Mouse (Mus musculus) brain, embryonic 18.5 days (tissue): ENCODE data around the gene Gm28230.

Experiments used
- DNase-seq: peaks from one replicate; pipeline ENCODE4 v3.0.0-alpha.2; 2012; ENCODE audit warnings: low read depth, low spot score

The Gm28230 gene

DNA sequence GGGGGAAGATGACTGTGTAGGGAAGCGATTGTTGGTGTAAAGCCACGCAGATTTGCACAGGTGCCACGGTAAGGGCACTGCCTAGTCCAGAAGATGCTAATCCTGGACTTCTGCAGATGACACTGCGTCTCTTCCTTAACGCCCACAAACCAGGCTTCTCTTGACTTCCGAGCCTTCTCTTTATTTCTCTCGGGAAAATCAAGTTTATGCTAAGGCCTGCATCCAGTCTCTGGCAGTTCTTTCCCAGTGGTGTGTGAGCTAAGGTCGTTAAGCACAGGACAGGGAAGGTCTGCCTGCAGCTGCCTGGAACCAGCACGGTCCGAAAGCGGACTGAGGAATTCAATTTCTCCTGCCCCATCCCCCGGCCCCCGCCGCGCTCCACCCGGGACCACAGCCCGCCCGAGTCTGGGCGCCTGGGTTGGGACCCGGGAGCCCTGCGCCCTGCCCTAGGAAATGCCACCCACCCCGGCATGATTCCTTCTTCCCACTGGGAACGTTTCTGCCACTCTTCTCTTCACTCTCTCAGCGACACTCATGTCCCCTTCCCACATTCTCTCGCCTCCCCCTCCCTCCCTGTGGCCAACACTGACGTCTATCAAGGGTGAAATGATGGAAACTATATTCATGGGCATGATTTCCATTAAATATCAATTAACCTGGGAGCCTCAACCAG lies 22.7 kb upstream of the Gm28230 start:
- no peak for DNase-seq

DNA sequence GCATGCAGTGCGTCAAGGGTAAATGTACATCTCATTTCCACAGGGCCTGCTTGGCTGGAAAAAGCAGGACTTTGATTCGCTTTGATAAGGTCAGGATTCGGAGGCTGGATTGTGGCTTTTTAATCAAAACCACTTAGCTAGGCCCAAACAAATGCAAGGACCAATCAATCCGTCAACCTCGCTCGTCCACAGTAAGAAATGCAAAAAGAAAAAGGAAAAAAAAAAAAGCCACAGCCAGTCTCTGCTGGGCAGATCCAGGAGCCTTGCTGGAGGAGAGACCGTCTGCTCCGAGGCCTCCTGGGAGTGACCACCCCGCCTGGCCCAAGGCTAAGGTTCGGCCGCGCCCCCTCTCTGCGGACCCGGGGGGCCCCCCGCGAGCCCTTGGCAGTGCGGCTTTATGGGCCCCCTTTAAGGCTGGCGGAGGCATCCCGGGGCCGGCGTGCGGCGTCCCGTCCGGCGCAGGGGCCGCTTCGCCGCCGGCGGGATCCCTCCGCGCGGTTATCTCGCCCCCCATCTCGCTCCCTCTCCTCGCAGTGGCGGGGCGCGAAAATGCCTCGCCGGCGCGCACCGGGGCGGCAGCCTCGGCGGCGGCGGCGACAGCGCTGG lies 22.0 kb upstream of the Gm28230 start, which contains the start of gene Hoxd8:
Hoxd8 (plus strand) TSS at position 223 of the 606 bp plus-strand sequence.
- no peak for DNase-seq

DNA sequence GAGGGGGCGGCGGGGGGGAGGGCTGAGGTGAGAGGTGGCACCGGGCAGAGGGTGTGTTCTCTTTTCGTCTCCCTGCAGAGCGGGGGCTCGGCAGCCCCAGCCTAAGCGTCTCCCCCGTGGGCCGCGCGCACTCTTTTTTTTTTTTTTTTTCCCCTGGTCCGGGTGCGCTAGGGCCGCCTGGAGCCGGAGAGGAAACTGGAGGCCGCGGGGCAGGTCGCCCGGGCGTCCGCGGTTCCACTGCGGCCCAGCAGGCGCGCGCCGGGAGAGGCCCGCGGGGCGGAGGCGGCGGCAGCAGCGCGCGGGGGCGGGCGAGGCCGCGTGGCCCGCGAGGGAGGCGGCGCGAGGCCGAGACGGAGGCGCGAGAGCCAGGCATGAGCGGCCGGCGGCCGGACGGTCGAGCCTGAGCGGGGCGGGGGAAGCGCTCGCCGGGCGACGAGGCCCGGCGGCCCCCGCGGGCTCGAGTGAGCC lies 21.5 kb upstream of the Gm28230 start:
- no peak for DNase-seq

DNA sequence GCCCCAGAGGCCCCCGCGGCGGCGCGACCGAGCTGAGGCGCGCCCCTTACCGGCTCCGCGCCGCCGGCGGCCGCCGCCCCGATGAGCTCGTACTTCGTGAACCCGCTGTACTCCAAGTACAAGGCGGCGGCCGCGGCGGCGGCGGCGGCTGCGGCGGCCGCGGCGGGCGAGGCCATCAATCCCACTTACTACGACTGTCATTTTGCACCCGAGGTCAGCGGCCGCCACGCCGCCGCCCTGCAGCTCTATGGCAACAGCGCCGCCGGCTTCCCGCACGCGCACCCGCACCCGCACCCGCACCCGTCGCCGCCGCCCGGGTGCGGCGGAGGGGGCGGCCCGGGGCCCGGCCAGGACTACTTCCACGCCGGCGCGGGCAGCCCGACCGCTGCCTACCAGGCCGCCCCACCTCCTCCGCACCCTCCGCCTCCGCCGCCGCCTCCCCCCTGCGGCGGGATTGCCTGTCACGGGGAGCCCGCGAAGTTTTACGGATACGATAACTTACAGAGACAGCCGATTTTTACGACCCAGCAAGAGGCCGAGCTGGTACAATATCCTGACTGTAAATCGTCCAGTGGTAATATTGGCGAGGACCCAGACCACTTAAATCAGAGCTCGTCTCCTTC lies 20.9 kb upstream of the Gm28230 start:
- DNase-seq: no peak

DNA sequence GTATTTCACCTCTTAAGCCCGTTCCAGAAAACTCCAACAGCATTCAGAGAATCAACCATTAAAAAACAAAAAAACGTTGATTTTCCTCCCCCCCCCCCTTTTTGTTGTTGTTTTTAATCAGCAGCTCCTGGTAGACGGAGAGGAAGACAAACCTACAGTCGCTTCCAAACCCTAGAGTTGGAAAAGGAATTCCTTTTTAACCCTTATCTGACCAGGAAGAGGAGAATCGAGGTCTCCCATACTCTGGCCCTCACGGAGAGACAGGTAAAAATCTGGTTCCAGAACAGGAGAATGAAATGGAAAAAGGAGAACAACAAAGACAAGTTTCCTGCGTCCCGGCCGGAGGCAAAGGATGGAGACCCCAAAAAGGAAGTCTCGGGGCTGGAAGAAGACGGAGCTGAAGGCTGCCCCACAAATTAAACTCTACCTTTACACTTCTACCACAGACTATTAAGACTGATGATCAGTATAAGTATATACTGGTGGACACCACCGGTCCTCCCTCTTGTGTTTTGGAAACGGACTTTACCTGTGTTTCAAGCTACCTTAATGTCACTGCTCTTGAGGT lies 20.1 kb upstream of the Gm28230 start:
- no peak for DNase-seq

DNA sequence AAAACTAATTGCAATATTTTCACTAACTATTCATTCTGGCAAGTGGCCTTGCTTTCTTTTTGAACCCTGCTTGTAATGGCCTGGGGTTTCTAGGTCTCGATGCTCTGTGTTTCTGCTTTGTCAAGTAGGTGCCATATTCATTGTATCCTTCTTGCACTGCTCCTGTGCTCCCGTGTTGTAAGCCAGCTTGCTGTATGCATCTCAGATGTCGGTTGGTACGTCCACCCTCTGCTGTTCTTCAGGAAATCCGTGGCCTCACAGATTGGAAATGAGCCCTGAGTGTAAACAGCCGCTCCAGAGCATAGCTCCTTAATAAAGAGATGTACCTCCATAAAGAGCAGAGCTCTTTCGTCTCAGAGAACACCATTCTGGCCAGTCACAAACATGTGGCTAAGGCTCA lies 18.9 kb upstream of the Gm28230 start:
- no peak for DNase-seq

DNA sequence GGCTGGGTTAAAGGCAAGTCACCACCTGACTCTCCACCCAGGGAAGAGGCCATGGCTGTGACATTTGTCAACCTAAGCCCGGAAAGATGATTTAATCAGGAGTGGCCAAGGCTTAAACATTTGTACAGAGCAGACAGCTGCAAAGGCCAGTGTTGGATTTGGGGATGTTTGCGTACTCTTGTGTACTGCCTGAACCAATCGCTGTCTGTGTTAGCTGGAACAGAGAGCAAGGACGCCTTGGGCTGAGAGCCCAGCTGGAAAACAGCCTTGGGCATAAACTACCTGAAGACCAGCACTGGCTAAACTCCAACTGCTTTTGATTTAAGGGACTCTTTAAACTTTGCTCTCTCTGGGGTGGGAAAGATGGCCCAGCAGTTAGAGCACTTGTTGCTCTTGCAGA lies 17.9 kb upstream of the Gm28230 start:
- DNase-seq: no peak

DNA sequence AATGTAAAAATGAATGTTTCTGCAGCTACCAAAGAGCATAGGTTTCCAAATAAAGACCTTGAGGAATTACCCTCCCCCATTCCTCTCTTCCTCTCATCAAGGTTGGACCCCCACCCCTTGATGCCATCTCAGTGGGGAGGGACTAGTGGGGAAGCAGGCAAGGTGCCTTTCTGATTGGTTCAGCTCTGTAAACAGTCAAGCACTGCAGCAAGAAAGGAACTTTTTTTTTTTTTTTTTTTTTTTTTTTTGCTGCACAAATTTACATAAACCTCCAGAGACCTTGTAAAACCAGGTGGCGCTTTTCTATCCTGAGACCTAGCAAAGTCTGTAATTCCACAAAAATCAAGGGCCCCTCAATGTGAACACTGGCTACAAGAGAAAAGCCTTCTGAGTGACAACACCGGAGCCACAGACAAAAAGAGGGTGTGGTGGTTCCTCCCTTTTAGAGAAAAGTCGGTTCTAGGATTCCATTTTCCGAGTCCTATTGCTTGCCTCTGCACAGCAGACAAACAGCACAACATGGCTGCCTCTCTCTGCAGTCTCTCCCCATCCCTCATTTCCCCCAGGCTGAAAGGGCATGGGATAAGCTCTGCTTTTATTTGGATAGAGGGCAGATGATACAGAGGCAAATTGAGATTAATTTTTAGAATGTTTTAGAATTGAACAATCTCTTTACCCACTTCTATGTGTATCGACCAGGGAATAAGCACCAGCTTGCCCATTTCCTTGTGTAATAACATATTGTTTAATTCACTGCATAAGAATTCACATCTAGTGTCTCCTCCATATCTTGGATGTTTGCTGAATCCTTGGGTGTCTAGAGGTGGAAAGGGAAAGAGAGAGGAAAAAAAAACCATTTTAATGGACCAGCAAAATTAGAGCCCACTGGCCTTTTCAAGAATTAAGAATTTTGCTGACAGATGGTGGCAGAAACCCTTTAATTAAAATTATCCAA lies 16.8 kb upstream of the Gm28230 start:
- no peak for DNase-seq

DNA sequence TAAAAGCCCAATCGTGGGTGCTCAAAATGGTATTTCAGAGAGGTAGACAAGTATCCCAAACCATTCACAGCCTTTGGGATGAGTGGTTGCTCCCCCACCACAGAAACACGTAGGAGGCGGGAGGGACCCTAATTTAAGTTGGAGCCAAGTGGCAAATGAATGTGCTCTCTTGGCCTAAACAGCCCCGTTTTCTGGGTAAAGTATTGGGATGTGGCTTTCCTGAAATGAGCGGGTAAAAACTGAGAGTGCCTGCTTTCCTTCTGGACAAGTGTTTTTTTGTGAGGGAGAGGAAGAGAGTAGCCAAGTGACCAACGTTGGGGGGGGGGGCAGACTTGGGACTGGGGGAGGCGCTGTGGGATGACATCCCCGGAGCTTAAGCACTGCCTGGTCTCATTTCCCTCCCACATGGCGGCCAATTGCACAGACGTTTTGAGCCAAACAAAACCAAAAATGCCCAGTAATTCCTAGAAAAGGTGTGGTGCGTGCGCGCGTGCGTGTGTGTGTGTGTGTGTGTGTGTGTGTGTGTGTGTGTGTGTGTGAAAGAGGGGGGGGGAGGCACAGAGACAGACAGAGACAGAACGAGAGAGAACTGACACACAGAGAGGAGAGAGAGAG lies 15.5 kb upstream of the Gm28230 start:
- no peak for DNase-seq

DNA sequence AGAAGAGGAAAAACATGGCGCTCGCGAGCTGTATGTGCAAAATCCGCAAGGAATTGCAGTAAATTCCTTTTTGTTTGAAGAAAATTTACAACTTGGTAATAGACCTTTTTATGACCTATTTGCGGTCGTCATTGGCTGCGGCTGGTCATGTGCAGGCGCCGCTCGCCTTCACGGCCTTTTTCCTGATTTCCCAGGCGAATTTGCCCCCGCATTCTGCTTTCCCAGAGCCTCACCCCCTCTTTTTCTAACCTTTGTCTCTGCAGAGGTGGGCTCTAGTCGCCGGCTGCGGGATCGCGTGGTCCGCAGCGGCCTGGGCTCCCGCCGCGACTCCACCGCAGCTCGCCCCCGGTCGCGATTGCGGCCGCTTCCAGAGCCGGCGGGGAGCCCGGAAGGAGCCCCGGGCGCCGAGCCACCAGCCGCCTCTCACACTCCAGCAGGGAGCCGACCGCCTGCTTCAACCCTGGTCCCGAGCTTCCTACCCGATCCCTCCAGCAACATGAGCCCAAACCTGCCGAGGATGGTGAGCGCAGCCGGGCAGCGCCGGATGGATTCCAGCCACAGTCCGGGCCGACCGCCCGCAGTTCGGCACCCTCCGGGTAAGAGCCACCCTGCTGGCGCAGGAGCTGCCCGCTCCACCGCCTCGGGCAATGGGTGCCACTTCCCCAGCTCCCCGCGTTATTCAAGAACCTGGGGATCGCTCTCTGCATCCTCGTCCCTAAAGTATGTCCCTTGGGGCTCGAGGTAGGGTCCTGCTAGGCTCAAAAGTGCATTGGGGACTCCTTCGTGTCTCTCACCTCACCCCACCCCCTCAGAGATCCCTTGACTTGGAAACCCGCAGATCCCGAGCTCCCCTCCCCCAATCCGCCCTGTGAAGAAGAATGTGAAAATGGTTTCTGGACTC lies 14.6 kb upstream of the Gm28230 start, which contains the start of the genes Hoxd3 and Hoxd4:
Hoxd3 (plus strand) TSS at position 207 of the 901 bp plus-strand sequence.
Hoxd4 (plus strand) TSS at position 209 of the 901 bp plus-strand sequence.
- DNase-seq: no peak

DNA sequence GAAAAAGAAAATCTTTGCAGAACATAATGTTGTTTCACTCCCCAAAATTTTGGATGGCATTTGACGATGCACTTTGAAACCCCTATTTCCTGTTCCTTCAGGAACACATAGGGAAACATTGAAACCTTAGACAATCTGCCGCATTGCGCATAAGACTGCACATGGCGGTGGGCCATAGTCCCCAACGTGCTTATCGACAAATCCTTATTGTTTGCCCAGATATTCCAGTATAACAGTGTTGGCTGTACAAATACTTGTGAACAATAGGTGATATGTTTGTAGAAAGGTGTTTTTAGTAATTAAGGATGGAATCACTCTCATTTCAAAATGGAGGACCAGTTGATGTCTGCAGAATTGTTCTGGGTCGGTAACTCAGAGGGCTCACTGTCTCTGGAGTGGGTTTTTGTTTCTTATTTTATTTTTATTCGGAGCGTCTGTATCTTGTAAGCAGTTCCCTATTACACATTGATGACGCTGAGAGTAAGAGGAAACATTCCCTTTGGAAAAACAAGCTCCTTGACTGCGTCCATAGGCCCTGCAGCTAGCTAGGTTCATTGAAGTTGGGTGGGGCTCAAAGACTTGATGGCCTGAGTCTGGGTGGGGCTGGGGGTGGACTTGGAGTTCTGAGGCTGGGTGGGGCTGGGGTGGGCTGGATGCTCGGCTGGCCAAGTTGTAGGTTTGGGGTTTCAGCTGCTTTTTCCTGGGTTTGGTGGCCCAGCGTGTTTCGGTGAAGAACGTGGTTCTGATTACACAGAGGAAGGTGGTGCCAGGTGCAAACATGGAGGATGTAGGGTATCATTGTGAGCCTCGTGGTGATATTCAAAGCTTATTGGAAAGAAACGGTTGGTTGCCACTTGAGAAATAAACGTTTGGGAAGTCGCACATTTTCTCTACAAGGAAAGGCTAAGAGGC lies 13.0 kb upstream of the Gm28230 start:
- no peak for DNase-seq

DNA sequence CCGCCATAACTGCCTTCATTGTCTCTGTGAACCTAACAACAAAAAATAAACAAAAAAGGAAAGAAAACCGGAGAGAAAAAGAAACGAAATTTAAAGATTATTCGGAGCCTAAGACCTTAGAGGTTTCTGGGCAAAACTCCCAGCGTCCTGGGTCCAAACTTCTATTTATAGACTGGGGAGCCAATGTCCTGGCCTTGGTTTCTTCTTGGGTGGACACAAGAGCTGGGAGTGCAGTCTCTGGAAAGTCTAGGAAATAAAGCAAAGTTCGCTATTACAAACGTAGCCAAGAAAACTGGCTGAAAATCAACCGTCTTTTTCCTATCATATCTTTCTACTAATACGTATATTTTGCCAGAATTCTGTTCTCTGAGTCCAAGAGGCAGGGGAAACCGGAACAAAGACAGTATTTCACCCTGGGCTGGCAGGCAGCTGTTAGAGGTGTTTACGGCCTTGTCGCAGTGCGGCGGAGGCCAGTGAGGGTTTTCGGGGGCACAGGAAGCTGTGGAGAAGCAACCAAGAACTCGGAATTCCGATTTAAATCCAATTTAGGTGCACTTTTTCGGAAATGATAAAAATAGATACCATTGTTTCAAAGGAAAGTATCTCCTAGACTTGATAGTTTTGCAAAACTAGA lies 12.3 kb upstream of the Gm28230 start:
- DNase-seq: no peak

DNA sequence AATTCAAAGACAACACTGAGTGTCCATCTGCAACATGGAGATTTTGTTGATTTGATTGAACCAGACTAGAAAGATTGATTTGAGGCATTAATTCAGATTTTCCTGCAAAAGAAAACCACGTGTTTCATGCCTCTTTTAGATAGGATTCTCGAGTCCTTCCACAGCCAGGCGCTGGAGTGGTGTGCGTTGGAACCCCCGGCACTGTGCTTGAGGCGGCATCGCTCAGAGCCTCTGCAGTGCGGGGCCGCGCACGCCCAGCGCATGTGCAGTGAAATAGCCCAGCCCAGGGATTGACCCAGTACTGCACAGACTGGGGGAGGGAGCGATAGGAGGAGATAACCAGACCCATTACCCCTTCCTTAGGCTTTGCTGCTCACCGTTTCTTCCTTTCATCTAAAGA lies 11.6 kb upstream of the Gm28230 start:
- DNase-seq: no peak

DNA sequence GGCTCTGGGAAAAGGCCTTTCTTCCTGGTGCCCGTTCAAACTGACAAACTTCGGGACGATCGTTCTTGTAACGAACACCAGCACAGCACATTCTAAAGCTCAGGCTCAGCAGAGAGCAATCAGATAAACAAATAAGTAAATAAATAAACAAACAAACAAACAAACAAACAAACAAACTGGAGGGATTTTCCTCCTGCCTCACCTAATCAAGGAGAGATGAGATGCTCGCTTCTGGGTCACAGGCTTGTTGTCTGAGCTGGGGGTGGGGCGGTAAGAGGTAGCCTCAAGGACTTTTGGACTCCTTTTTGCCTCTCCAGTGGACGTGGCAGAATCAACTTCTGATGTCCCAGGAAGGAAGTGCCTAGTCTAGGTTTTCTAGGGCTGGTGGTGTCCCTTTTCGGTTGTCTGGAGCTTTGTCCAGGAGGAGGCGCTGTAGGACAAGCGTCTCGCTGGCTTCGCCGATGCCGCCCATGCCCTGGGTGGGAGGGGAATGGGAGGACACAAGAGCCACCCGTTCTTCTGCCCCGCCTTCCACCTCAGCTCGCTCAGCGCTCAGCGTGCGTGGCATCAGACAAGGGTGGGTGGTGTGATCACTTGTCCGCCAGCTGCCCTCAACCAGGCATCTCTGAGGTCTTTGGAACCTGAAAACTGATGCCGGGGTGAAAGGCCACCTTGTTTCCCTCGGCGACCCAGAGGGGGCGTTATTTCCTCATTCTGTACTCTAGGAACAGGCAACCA lies 10.9 kb upstream of the Gm28230 start:
- no peak for DNase-seq

DNA sequence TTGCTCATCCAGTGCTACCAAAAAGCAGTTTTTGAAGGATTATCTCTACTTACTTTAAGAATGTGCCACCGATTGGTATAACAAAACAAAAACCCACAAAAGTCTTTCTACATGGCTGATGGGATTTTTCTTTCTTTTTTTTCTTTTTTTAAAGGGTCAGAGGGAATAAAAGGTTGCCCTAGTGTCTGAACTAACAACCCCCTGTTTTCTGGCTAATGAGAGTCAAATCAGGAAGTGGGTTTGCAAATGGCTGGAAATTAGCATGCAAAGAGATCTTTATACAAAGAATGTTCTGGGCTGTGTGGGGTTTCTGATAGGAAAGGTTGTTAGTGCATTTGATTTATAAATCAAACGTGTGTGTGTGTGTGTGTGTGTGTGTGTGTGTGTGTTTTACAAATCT lies 6.1 kb upstream of the Gm28230 start:
- DNase-seq: no peak

DNA sequence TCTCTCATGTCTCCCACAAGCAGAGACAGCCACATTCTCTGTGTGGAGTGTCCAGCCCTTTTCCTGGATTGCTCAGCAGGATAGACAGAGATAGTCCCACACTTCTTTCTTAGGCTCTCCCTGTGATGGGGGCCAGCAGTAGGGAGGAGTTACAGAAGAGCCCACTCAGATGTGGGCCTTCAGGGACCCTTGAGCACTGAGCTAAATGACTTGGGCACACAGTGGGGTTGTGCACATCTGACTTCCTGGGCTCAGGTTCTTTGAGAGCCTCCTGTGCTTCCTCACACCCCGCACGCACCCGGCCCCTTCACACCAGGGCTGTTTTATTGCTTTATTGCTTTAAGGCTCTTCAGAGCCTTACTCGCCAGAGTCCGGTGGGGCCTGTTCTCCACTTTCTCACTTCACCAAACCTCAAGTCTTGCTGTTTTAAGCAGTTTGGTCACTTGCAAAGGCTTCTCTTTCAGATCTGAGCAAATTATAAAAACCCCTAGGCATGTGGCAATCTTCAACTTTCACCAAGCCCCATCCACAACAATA lies 5.5 kb upstream of the Gm28230 start:
- DNase-seq: no peak

DNA sequence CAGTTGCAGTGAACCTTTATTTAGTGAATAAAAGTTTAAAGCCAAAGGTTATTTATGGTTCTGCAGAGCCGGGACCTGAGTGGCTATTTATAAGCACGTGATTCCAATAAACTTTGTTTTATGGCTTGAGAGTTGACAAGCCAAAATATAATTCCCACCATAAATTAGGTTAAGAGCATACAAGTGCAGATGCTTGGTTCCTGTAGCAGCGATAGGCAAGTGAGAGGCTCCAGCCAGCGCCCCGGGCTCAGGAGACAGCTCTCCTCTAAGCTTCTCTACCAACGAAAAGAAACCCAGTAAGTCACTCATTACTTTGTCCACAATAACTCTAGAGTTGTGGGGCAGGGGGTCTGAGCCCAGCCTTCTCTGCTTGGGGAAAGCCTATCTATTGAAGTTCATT lies 4.6 kb upstream of the Gm28230 start:
- DNase-seq: no peak
